Mouse (Mus musculus) inflammation-experienced regulatory T-cells (primary cell): ENCODE data around the gene Reg3a. TPM values are rescaled to one million over a fixed set of nuclear protein-coding genes. Genes with fewer than 3 reads are reported as not detected.

Experiments
- polyA plus RNA-seq, 2 experiments: library from polyadenylated mRNA; unstranded; fragments of 100-300 nt; shearing (Covaris generic); gene quantifications; one replicate each; pipeline ENCODE4 v1.2.1; 2017

Gene Reg3a
- not detected for polyA plus RNA-seq

DNA sequence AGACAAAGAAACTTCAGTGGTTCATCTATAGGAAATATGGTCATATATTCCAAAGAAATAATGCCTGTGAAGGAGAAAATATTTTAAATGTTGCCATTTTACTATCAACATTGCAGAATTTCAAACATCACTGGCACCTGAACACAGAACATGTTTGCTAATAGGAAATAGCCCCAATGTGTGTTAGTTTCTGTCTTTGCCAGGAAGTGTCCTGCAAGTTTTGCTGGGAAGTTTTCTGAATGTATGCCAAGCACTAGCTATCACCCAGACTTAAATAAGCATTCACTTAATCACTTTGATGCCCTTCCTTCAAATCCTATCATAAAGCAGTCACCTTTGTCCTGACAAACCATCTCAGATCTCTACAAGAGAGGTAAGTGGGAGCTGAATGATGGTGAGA is at the start of gene Reg3a:
Gene Reg3a, plus strand, starts transcription at position 301 of the 400 bp plus-strand sequence.

GRCm38 (mm10) chr6:78370357-78370756 is 10.2 kb upstream of the Reg3a start, which contains the start of gene Reg3b:
Gene Reg3b (plus strand): TSS chr6:78370657.

DNA sequence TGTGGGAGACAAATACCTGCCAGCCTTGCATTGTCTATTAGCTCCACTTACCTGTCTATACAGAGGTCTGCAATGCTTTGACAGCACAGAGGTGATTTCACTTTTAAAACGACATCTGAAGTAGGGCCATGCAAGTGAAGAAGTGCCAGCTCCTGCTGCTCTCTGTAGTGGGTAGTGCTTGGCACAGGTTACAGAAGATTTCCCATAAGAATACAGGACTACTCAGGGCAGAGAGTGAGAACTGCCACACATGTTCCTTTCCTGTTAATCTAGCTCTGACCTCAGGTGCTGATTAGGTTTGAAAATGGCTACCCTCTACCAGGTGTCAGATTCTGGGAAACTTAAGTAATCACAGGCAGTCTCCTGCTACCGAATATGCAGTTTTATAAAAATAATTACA is 1.7 kb upstream of the Reg3a start, which contains the start of gene Reg3d:
Gene Reg3d, minus strand, starts transcription at position 101 of the 400 bp plus-strand sequence.

DNA sequence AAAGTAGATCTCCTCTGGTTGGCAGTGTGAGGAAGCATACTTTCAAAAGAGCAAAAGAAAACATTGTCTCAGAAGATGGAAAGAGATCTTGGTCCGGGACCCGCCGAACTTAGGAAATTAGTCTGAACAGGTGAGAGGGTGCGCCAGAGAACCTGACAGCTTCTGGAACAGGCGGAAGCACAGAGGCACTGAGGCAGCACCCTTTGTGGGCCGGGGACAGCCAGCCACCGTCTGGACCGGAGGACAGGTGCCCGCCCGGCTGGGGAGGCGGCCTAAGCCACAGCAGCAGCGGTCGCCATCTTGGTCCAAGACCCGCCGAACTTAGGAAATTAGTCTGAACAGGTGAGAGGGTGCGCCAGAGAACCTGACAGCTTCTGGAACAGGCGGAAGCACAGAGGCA is 14.8 kb downstream of the Reg3a start, which contains the start of gene Reg2:
Gene Reg2, plus strand, starts transcription at position 301 of the 400 bp plus-strand sequence.

GRCm38 (mm10) chr6:78422411-78422810 is 41.9 kb downstream of the Reg3a start, which contains the start of gene Reg1:
Gene Reg1 (plus strand): TSS chr6:78422711.

Other genes starting within 250 kb of the Reg3a start
- not detected for gene Reg3b, start 10.1 kb upstream of the Reg3a start, polyA plus RNA-seq
- not detected for gene Reg3d, start 1.8 kb upstream of the Reg3a start, polyA plus RNA-seq
- under 1 TPM in 1 of 2 experiments, not detected in 1; 0.55 TPM for gene Reg2, start 14.9 kb downstream of the Reg3a start, polyA plus RNA-seq
- gene Reg1, start 42.0 kb downstream of the Reg3a start, polyA plus RNA-seq = under 1 TPM in 1 of 2 experiments, not detected in 1; 0.50 TPM
- gene Reg3g, start 88.2 kb downstream of the Reg3a start, polyA plus RNA-seq = not detected